Mouse (Mus musculus): ENCODE results near the gene Sez6l.

Gene Sez6l

DNA sequence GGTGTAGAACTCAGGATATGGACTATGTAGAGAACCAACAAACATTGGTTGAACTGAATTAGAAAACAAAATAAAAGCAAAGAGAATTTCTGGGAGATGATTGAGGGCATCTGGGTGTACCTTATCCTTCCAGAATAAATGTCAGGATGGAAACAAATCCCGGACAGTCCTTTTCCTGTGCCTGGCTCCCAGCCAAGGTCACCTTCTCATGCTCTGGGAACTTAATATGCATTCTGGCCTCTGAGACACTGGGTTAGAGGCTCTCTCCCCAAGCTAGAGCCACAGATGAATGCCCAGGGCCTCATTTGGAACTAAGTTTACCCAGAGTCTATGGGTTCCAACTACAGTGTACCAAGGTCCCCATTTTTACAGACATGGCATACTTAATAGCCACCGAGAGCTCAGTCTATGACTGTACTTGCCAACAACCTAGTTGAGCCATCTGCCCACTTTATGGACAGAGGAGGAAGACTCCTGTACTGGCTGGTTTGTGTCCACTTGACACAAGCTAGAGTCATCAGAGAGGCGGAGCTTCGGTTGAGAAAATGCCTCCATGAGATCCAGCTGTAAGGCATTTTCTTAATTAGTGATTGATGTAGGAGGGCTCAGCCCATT lies 7.3 kb upstream of the Sez6l start:
- DNase-seq = no peak

DNA sequence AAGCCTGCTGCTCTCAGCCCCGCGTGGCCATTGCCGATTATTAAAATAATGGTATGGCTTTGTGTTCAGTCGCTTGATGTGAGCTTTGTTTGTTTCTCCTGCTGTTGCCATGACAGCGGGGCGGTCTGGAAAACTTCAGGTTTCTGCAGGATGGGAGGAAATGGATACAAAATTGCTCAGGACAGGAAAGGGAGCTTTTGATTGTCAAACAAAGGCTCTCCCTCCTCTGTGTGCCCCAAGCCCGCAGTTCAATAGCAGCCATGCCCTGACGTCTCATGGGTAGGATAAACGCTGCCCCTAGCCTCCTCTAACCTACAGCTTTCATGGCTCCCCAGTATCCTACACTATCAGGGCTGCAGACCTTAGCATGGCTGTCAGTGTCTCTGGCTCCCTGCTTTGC lies 6.3 kb upstream of the Sez6l start:
- DNase-seq = no peak

DNA sequence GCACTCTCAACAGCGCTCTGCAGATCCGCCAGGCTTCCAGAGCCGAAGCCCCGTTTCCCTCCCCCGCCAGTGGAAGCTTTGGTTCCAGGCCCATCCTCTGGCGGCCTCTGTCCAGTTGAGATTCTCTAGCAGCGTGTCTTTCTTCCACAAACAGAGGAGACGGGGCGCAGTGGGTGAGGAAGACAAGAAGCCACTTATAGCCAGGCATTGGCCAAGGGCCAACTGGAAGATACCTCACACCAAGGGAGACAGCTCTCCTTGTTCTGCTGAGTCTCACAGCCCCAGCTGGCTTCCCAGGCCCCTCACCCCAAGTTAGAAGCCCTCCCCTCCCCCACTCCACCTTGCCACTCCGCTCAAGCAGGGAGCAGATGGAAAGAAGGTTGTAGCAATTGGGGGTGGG lies 765 bp upstream of the Sez6l start:
- no peak for DNase-seq

DNA sequence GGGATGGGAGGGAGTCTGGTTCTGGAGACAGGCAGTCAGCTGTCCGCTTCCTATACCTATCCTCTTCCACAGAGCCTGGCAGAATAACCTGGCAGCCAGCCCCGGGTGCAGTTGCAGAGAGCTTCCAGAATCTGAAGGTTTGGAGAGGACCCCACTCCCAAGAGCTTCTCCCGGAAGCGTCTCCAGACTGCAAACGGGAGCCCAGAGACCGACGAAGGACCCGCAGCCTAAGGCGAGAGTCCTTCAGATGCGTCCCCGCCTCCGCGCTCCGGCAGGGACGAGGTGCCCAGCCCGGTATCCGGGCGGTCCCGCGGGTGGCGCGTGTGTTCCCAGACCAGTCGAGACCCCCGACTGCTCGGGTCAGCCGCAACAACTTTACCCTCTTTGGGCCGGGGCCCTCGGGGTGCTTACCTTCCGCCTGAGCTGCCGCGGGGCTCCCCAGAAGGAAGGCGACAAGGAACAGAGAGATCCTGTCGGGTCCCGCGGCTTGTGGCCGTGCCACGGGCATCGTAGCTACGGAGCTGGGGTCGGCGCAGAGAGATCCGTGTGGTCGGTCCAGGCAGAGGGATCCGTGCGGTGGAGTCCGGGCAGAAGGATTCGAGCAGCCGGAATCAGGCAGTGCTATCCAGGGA lies 508 bp downstream of the Sez6l start:
- DNase-seq = no peak

- no peak for DNase-seq
Observed at GRCm38 (mm10) chr5:112575151-112575915, 1.7 kb downstream of the Sez6l start.

DNA sequence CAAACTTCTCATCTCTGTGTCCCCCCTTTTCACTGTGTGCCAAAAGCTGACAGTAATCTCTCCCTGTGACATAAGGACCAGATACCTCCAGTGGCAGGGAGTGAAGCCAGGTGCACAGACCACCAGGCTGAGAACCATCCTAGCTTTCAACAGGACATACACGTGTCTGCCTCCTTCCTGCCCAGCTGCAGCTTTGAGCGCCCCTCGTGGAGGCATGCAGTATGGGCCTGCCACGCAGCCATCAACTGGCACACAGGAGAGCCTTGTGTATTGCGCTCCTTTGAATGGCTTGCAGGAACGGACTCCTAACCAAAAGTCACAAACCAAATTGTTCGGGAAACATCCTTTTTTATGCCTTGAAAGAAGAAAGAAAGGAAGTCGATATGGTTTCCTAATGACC lies 3.1 kb downstream of the Sez6l start:
- DNase-seq = peak; percentile 22

GRCm38 (mm10) chr5:112572217-112572616 lies 4.8 kb downstream of the Sez6l start:
- no peak for DNase-seq

DNA sequence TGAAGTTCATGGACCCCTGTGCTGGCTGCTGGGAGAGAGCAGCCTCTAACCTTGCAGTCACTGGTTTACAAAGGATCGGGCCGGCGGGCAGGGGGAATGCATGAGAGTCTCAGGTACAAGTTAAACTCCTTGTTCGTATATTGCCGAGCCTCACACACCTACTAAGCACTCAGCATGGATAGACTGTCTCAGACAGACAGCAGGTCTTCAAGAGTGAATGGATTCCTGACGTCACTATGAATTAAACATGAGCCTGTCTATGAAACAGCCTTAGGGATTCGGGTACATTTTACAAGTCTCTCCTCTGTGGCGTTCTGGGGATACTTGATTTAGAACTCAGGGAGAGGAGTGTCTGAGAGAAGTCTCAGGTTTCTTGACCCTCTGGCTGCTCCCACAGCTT lies 11.5 kb downstream of the Sez6l start:
- DNase-seq = no peak

DNA sequence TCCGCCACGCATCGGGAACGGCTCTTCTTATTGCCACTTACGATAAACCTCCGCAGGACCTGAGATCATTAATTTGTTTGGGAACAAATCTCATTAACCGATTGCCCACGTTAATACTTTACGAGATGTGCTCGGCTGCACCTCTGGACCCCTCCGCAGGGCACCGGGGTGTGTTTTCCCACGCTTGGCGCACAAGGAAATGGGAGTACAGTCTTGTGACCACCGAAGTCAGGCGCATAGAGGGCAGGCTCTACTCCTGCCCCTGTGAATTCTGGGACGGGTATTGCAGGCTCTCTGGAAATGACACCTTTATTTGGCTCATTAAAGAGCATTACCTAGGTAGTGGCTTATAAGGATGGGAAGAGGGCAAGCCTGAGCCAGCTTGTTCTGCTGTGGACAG lies 11.9 kb downstream of the Sez6l start:
- DNase-seq = no peak

DNA sequence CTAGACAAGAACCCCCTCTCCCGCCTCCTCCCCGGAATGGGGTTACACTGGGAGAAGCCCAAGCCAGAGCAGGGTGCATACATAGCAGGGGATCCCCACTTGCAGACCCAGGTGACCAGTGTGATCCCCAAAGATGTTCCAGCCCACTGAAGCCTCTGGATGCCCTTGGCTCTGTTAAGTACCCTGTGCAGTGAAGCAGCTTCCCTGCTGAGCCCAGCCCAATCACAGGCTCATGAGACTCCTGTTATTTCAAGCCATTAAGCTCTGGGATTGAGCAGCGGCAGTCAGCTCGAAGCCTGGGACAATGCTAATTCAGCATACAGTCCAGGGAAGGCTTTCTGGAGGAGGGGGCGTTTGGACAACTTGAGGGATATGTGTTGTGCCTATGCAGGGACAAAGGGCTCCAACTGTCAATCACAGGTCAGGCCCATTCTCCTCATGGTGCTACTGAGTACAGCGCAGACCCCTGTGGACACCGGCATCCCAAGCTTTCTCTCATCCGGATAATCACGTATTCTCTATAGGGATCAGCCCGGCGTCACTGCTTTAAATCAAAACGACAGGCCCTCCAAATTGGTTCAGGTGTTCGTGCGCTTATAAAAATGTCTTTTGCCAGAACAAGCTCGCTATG lies 16.0 kb downstream of the Sez6l start:
- DNase-seq = no peak

DNA sequence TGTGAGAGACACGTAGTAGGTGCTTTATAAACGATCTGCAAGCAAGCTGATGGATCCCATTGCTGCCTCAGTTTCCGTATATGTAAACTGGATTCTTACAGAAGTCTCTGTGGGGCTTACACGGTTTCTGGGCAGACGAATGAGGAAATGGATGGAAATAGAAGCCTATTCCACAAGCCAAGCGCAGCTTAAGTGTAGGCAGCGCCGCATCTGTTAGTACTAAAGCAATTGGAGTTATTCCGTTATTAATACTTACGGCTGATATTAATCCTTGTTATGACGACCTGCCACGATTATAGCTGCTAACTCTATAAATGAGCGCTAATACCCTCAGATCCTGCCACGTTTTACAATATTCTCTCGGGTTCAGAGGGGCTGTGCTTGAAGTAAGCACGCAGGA lies 16.8 kb downstream of the Sez6l start:
- DNase-seq = no peak

GRCm38 (mm10) chr5:112557396-112557795 lies 19.6 kb downstream of the Sez6l start:
- DNase-seq = no peak

DNA sequence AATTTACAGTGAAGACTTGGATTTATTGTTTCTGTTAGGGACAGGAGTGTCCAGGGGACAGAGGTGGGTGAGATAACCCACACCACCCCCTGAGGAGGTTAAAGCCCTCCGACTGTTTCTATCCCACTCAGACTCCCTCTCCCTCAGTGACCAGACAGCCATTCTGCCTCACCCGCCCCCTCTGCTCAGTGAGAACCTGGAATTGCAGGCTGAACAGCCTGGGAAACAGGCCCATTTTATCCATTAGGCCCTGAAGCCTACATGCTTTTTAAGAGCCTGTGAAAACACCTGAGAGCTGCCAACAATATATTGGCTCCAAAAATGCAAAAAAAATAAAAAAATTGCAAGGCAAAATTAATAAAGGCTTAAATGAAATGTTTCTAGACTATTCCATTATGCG lies 20.3 kb downstream of the Sez6l start:
- DNase-seq = no peak

- DNase-seq = no peak
Observed at GRCm38 (mm10) chr5:112554508-112554907, 22.5 kb downstream of the Sez6l start.

GRCm38 (mm10) chr5:112552786-112553185 lies 24.2 kb downstream of the Sez6l start:
- no peak for DNase-seq

GRCm38 (mm10) chr5:112551975-112552728 lies 24.8 kb downstream of the Sez6l start:
- DNase-seq = peak; percentile 9

- peak; percentile 15 for DNase-seq
Observed at GRCm38 (mm10) chr5:112548846-112549620, 28.0 kb downstream of the Sez6l start.

DNA sequence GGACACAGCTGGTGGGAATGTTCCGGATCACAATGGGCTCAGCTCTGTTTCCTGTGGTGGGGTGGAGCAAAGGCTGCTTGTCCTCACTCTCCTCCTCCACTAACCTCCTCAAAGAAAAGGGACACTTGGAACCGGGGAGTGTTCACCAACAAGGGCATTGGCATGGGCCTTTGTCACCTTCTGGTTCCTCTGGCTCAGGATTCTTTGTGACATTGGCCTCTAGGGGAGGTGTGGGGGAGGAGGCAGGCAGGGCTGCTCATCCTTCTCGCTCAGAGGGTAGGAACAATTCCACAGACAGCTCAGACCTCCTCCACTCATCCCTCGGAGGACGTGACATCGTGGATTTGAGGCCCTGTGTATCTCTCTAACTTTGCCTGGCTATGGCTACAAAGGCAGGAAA lies 30.2 kb downstream of the Sez6l start:
- no peak for DNase-seq

DNA sequence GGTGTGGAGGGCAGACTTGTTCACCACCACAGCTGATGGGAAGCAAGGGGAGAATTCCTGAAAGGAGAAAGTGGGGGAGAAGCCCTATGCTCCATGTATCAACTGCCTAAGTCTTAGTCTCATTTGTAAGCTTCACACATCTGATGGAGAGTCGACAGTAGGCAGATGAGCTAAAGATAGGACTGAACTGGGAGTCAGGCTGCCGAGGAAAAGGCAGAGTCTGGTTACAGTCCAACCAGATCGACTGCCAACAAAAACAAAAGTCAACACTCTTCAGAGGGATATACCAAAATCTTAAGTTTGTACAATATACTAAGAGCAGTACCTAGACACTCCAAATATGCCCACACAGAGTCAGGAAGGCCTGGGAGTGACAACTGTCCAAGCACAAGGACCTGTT lies 38.7 kb downstream of the Sez6l start:
- no peak for DNase-seq

DNA sequence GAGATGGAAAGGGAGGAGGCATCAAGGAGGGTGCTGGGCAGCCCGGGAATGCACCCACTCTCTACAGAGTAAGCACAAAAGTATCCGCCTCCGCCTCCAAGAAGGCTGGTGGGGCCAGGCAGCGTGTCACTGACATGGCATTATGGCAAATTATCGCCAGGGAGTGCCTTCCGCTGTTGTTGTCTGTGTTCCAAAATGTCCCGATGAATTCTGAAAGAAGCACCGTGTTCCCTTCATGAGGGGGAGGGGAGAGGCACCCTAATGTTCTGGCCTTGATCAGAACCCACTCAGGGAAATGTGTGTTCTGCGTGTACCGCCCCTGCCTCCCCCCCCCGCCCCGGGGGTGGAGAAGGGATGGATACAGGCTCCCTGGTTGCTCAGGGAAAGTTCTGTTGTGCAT lies 41.1 kb downstream of the Sez6l start:
- no peak for DNase-seq

- no peak for DNase-seq
Observed at GRCm38 (mm10) chr5:112534146-112534545, 42.8 kb downstream of the Sez6l start.

Measured in kidney, adult 18-20 months (tissue).